Mouse (Mus musculus): ENCODE measurements around the gene Robo3.

Gene Robo3

DNA sequence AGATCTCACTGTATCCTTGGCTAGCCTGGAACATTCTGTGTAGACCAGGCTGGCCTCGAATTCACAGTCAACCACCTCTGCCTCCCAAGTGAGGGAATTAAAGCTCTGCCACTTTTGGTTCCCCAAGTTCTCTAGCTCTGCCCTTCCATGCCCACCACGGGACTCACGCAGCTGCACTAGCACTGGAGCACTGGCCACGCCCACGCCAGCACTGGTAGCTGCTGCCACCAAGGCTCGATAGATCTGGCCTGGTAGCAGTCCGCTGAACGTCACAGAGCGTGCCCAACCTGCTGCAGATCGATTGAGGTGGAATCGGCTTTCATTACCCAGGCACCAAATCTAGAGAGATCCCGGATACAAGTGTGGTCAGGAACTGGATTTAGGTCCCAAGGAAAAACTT lies 11.8 kb downstream of the Robo3 start:
- peak; percentile 54 to 57 for DNase-seq

DNA sequence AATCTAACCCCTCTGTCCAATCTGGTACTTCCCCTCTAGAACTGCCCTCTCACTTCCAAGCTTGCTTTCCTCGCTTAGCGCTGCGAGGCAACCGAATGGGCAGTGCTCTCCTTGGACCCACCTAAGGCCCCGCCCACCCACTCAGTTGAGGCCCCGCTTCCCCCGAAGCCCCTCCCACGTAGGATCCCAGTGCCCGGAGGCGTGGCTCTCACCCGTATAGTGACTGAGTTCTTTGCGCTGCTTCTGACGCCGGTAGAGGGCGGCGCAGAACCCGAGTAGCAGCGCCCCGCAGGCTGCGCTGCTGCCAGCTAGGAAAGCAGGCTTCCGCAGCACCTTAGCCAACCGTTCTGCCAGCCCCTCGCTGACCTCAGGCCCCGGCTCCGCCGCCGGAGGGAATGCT lies 12.4 kb downstream of the Robo3 start:
- DNase-seq = peak; percentile 80 to 82

DNA sequence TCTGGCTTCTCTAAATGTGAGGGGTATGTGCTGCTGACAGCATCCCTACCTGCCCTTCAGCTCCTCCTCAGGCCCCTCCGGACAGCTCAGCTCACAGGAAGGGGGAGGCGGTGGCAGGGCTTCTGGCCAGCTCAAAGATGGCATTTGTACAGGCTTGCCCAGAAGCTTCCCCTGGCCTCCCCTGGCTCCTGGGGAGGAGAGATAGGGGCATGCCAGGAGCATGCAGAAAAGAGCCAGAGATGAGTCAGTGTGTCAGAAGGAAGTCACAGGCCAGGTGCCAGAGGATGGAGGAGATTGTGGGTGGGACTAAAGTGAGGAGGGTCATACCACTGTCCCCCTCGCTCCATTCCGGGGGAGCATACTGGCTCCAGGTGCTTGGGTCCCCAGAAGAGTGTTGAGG lies 14.3 kb downstream of the Robo3 start:
- DNase-seq = no peak

DNA sequence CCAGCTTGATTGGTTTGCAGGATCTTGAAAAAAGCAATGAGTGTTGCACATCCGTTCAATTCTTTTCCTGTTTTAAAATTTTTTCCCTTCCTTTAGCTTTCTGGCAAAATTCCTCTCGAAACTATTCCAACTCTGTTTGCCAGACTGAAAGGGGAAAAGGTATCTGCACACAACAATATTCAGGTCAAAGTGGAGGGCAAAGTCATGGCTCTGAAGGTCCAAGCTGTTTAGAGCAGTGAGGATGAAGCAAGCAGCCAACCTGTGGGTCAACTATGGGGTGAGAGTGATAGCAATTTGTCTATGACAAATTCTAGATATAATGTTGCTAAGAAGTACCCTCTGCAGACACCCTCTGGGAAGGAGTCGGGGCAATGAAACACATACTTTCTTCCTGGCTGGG lies 18.4 kb downstream of the Robo3 start:
- DNase-seq = no peak

DNA sequence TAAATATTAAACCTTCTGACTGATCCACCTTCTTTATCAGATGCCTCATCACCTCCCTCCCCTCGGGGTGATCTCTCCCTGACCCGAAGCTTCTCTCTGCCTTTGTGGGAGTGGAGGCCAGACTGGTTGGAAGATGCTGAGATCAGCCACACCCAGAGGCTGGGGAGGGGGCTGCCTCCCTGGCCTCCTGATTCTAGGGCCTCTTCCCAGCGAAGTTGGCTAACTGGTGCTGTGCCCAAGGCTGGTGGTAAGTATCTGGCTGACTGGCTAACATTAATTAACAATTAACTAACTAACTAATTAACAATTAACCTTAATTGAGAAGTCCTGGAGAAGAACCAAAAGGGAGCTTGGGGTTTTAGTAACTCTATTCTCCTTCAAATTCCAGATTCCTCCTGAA lies 20.1 kb downstream of the Robo3 start:
- DNase-seq = no peak

DNA sequence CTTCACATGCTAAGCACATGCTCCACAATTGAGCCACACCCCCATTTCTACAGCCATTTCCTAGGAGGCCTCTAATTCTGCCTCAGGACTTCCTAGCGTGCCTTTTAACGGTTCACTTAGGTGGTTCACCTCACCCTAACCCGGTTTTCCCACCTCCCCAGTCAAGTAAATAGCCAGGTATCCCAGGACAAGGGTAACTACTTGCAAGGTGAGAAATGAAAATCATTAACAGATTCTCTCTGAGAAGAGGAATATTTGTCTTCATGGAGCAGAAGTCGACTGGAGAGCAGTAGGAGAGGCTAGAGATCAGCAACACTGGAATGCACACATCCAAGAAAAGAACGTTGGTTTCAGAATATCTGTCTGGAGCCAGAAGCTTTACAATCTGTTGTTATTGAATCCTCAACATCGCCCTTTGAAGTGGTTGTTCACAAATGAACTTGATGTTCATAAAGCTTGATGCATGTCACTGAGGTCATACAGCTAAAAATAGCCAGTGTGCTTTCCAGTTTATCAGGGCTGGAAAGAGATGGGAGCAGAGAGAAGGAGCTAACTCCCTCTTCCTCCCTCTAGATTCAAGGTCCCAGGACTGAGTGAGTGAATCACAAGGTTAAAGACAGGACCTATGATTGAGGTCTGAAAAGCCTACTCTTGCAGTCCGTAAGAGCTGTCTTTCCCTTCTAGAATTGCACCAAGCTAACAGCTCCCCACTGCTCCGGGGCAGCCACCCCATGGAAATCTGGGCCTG lies 23.2 kb downstream of the Robo3 start:
- no peak for DNase-seq

DNA sequence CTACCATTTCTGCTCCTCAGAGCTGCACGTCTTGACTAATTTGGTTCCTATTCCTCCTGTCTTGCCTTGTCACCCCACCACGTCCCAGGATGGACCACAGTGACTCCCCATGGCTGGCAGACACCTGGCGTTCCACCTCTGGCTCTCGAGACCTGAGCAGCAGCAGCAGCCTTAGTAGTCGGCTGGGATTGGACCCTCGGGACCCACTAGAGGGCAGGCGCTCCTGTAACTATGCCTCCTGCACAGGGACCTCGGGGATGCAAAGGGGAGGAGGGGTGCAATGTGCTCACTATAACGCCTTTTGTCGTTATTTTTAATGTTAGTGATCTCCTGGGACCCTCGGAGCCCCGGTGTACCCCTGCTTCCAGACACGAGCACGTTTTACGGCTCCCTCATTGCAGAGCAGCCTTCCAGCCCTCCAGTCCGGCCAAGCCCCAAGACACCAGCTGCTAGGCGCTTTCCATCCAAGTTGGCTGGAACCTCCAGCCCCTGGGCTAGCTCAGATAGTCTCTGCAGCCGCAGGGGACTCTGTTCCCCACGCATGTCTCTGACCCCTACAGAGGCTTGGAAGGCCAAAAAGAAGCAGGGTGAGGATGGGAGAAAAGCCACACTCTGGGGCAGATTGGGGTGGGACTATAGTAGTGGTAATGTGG lies 25.1 kb downstream of the Robo3 start:
- DNase-seq = no peak

DNA sequence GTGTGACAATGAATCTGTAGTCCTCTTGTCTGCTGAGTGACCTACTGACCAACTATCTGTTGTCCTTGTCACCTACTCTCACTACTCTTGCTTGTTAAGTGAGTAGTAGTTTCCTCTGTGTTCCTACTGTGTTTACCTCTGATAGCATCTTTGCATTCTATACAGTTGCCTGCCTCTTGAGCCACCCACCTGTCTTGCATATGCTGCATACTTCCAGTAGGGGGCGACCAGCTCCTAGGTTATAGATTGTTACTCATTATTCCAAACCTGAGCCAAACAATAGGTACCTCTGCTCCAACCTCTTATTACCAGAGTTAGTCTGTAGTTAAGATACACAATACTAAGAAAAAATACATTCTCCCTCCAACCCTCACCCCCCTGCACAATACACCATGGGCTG lies 26.7 kb downstream of the Robo3 start:
- peak; percentile 59 to 61 for DNase-seq

DNA sequence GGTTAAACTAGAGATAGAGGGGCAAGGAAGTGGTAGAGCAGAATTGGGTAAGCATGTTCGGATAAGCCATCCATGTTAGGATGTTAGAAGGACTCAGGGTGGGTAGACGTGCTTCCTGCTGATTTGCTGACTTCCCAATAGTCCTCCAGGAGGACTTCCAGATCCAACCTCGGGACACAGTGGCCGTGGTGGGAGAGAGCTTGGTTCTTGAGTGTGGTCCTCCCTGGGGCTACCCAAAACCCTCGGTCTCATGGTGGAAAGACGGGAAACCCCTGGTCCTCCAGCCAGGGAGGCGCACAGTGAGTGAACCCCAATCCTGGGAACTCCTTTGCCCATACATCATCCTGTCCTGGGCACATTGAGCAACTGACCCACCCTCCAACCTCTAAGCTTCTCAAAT lies 30.0 kb downstream of the Robo3 start:
- no peak for DNase-seq

DNA sequence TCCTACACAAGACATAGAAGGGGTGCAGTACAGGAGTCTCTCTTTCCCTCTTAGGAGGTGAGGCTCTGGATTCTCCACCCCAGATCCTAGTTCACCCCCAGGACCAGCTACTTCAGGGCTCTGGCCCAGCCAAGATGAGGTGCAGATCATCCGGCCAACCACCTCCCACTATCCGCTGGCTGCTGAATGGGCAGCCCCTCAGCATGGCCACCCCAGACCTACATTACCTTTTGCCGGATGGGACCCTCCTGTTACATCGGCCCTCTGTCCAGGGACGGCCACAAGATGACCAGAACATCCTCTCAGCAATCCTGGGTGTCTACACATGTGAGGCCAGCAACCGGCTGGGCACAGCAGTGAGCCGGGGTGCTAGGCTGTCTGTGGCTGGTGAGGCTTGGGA lies 30.5 kb downstream of the Robo3 start:
- DNase-seq = no peak

DNA sequence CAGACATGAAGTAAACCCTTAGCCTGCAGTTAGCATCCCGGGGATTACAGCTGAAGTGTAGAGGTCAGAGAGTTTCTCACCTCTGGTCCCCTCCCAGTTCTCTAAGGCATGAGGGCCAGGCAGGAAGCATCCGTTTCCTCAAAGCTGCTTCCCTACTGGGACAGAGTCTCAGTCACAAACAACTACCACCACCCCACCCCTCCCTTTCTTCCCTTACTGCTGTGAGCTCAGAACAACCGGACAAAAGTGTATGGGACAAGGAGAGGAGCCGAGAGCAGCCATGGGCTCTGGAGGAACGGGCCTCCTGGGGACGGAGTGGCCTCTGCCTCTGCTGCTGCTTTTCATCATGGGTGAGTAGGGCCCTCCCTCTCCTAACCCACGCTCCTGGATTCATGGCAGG lies 31.2 kb downstream of the Robo3 start, which contains the start of gene Robo4:
Gene Robo4, plus strand, starts transcription at position 96 of the 400 bp plus-strand sequence.
- DNase-seq = no peak

DNA sequence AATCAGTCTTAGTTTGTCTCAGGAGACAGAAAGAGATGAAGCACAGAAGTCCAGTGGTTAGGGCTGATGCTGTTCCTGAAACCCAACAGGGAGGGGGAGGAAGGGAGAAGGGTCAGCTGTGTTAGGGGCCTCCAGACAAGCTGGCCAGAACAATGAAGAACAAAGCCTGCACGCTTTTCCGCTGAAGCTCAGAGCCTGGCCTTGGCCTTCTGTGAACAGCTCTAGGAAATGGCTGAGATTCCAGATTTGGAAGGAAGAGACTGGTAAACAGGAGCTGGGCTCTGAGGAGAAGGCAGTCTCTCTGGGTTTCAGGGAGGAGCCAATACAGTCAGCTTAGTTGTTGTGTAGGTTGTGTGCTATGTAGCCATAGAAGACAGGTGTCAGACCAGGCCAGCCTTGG lies 32.5 kb downstream of the Robo3 start:
- DNase-seq = no peak

DNA sequence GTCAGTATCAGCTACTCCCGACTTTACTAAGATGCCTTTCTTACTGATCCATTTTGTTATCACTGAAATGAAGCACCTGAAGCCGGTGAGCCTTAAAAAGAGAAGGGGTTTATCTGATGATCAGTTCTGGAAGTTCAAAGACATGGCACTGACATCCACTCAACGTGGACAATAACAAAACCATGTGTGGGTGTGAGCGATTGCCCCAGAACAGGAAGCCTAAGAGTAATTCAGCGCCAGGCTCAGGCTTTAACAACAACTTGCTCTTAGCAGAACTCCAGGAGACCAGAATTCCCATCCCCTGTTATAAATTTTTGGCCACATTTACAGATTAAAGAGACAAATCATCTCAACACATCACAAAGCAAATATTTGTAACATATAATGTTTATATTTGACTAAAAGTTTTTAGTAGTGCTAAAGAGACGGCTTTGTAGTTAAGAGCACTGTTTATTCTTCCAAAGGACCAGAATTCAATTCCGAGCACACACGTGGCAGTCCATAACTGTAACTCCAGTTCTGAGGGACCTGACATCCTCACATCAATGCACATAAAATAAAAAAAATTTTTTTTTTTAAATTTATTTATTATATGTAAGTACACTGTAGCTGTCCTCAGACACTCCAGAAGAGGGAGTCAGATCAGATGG lies 39.4 kb downstream of the Robo3 start:
- no peak for DNase-seq

DNA sequence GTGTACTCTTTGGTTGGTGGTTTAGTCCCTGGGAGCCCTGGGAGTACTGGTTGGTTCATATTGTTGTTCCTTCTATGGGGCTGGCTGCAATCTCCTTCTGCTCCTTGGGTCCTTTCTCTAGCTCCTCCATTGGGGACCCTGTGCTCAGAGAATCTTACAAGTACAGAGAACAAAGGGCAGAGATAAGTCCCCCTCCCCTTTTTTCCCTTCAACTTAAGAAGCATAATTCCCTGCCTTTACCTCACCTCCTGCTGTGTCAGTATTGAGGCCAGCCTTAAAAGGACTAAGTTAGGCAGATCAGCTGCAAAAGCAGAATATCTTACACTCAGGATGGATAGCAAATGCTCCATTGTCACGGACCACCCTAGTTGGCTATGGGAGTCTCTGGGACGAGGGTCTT lies 41.0 kb downstream of the Robo3 start:
- DNase-seq = no peak

DNA sequence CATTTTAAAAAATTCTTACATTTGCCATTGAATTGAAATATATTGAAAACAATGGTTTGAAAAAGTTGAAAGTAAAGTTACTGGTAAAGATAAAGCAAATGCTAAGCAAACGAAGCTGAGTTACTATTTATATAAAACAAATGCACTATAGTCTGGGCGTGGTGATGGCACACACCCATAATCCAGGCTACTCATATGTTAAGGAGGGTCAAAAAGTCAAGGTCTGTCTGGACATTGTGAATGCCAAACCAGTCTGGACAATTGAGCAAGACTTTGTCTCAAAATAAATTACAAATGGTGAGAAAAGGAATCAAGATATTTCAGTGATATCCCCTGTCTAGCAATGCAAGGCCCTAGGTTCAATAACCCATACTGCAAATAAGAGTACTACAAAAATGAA lies 42.2 kb downstream of the Robo3 start:
- no peak for DNase-seq

DNA sequence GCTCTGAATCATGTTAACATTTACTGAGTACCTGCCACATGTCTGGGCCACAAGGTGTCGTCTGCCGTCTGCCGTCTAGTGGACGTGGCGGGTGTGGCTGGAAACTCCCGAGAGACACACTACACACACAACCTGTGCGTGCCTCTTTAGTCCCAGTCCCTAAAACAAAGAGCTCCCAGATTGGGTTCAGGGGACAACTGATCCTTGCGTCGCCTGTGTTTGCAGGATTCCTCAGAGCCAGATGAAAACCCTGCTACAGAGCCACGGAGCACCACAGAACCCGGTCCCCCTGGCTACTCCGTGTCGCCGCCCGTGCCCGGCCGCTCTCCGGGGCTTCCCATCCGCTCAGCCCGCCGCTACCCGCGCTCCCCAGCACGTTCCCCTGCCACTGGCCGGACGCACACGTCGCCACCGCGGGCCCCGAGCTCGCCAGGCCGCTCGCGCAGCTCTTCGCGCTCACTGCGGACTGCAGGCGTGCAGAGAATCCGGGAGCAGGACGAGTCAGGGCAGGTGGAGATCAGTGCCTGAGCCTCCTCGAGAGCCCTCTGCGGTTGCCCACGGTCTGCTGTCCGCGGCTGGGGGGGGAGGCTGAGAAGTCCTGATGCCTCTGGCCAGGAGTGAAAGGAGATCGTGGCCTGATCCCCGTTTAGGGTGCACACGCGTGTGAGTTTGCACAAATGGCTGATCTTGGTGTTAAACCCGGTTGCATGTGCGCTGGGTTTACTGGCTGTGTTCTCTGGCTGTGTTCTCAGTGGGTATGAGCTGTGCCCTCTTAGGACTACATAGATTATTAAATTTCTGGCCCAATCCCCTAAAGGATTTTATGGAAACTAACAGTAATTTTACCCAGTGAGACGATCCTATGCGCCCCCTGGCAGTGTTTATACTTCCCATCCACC lies 48.5 kb downstream of the Robo3 start:
- peak; percentile 8 to 16 for DNase-seq

DNA sequence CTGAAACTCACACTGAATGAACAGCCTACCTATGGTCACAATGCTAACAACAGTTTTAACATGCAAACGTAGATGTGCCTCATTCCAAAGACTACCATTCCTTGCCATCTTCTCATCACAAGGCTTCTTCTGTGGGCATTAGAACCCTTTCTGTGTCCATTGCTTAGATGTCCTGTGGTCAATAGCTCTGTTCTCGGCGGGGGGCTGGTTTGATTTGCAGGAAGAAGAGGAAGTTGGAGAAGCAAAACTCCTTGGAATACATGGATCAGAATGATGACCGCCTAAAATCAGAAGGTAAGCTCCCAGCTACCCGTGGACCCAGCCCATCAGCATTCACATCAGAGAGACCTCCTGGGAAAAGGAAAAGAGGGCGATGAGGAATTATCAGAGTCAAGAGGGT lies 49.9 kb downstream of the Robo3 start:
- DNase-seq = no peak

DNA sequence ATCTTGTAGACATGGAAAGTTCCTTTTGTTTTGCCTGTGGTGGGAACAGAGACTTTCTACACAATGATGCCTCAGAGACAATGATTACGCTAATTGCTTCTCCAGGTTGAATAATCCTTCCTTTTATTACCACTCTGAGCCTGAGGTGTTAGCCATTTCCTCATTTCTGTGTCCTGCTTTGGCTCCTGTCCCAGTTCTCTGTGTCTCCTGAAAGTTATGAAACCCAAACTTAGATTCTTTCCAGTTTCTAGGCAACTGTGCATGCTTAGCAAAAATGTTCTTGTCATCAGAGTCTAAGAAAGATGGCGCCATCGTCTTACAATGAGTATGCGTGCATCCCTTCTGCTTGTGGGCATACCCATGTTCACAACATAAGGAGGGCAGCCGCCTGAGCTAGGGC lies 57.3 kb downstream of the Robo3 start:
- DNase-seq = no peak

DNA sequence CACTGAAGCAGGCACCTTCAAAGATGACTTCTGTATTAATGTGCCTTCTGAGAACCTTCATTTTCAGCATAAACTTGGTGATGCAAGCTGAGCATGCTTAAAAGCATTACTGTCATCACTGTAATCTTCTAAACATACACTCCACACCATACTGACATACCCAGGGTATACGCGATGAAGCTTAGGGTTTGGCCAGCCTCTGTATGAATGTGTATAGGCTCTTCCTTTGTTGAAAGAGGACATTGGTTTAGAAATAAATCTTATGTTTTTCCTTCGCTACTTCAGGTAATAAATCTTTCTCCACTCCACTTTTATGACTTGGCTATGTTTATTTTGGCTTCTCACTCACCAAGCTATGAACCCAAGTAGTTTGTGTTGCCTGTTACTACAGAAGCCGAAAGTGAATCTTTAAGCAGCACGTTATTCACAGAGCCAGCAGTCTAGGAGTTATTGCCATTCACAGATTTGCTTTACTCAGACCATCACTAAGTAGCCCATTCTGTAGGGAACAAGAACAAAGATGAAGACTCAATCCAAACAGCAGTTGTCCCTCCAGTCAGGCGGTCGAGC lies 61.7 kb downstream of the Robo3 start:
- no peak for DNase-seq

DNA sequence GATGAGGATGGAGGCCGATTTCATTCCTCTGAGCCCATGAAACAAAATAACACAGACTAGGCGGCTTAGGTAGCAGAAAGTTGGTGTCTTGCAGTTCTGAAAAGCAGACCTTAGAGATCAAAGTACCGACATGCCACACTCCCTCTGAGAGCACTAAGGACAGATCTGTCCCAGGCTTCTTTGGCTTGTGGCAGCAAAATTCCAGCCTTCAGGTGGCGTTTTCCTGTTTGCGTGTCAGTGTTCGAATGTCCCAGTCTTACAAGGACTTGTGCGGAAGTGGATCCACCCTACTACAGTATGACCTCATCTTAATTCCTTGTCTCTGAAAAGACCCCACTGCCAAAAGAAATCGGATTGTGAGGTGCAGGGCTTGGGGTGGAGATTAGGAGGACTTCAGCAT lies 64.2 kb downstream of the Robo3 start:
- no peak for DNase-seq

DNA sequence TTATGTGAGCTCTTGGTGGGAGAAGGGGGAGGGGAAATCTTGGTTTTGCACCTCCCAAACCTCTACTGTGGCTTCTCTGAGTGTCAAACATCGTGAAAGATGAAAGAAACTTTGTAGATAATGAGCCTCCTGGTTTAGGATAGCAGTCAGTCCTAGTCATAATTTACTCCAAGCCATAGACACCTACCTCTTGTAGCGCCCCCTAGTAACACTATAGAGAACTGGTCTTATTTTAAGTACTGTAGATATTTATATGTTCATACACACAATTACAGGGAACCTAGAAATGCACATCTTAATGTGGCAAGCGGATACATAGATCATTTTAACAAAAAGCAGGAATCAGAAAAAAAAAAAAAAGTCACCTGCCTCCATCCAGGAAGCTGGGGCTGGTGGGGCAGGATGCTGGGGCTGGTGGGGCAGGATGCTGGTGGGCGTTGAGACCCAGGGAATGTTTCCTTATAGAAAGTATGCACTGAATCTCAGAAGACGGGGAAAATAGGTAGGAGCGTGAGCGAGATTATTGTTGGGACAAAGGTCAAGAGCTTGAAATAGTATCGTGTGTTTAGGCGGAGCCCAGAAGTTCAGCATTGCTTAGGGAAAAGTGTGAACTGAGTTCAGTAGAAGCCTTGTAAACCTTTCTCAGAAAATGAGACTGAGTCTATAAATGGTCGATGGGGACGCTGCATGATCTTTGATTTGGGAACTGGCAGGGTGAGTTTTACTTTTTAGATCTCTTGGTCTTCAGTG lies 64.8 kb downstream of the Robo3 start:
- no peak for DNase-seq
